35 mouse cellular contexts compared by ENCODE assay signal in genomic region chr8:13430412-13430811, GRCm38 (mm10). TPM values are rescaled to one million over a fixed set of nuclear protein-coding genes. Genes with fewer than 3 reads are reported as not detected.
A peak's percentile ranks its signal among the peaks of the same experiment; 100 is the strongest.
DNase-seq lines count a peak whose midpoint lies in the region; ATAC-seq and TF ChIP-seq lines count a peak whose summit lies in the region.
"Had no signal": no experiment of that assay in that cellular context is flagged by ENCODE, and none has a peak within 500 bp of the region (broad histone marks: within the 10 kb centered on the region; RNA-seq: fewer than 3 reads in every experiment).

No protein-coding gene starts in this region.

- no peak overlapping the region for H3K4me2 ChIP-seq in midbrain, postnatal 0 days (ENCODE audit: low read depth, low read length, poor library complexity, severe bottlenecking)
- no peak overlapping the region for H3K4me2 ChIP-seq in midbrain, embryonic 11.5 days
- H3K4me2 ChIP-seq: forebrain, embryonic 12.5 days; heart, embryonic 11.5 days; hindbrain, embryonic 15.5 days; liver, embryonic 13.5 days; midbrain, embryonic 12.5 days had no signal

- peak overlapping the region; percentile 64 for H3K4me3 ChIP-seq in gastrocnemius, adult 2 months
- no peak overlapping the region for H3K4me3 ChIP-seq in midbrain, postnatal 0 days (ENCODE audit: low read depth, low read length)
- no peak overlapping the region for H3K4me3 ChIP-seq in midbrain, embryonic 11.5 days (ENCODE audit: low read depth, low read length)
- H3K4me3 ChIP-seq in brown adipose tissue, adult 24 weeks (ENCODE audit: insufficient read depth, low read depth, low read length) = peak overlapping the region; percentile 52
- H3K4me3 ChIP-seq: erythroblast, embryonic 14.5 days; forebrain, embryonic 12.5 days; hindbrain, embryonic 15.5 days; layer of hippocampus, adult 2 months; liver, embryonic 13.5 days; midbrain, embryonic 12.5 days had no signal

- no peaks in the 10 kb centered on the region for H3K4me1 ChIP-seq in midbrain, postnatal 0 days (ENCODE audit: insufficient read depth, low read length)
- H3K4me1 ChIP-seq in midbrain, embryonic 11.5 days (ENCODE audit: control insufficient read depth, insufficient read depth, low read length) = peaks cover 1% of the 10 kb centered on the region
- H3K4me1 ChIP-seq in brown adipose tissue, adult 24 weeks (ENCODE audit: control insufficient read depth, insufficient read depth, insufficient read length, low read length) = peaks cover 27% of the 10 kb centered on the region
- H3K4me1 ChIP-seq: liver, embryonic 13.5 days had no signal

- 72% methylated on average over 7 of the region's 7 CpGs for WGBS in midbrain, postnatal 0 days
- 84% methylated on average over 7 of the region's 7 CpGs for WGBS in midbrain, embryonic 11.5 days

- peaks cover 10% of the 10 kb centered on the region for H3K27me3 ChIP-seq in midbrain, postnatal 0 days (ENCODE audit: insufficient read depth, low read length)
- peaks cover 3% of the 10 kb centered on the region; the same call in 1 of the 2 replicates for H3K27me3 ChIP-seq in midbrain, embryonic 11.5 days (ENCODE audit: control insufficient read depth, insufficient read depth, low read length)

- no peaks in the 10 kb centered on the region for H3K36me3 ChIP-seq in midbrain, postnatal 0 days (ENCODE audit: insufficient read depth, low read length)
- no peaks in the 10 kb centered on the region for H3K36me3 ChIP-seq in midbrain, embryonic 11.5 days (ENCODE audit: control insufficient read depth, insufficient read depth, low read length)
- H3K36me3 ChIP-seq: forebrain, embryonic 12.5 days; hindbrain, embryonic 15.5 days; liver, embryonic 13.5 days; midbrain, embryonic 12.5 days had no signal

- TF ChIP-seq CTCF in gastrocnemius, adult 2 months (IDR thresholded peaks at IDR 0.05) = no peak
- no peak for TF ChIP-seq CTCF in midbrain, postnatal 0 days (IDR thresholded peaks at IDR 0.05)

- no peak for ATAC-seq in midbrain, postnatal 0 days (ENCODE audit: low FRiP score)
- no peak for ATAC-seq in midbrain, embryonic 11.5 days (ENCODE audit: low FRiP score)
- ATAC-seq: intestine, embryonic 16.5 days had no signal

- no peaks in the 10 kb centered on the region for H3K9me3 ChIP-seq in midbrain, postnatal 0 days (ENCODE audit: low read length)
- H3K9me3 ChIP-seq in midbrain, embryonic 11.5 days (ENCODE audit: control insufficient read depth, low read length) = no peaks in the 10 kb centered on the region
- H3K9me3 ChIP-seq: forebrain, embryonic 12.5 days; hindbrain, embryonic 15.5 days; liver, embryonic 13.5 days; midbrain, embryonic 12.5 days had no signal

- intact Hi-C loops in gastrocnemius, adult 2 months (cut with DNase I) = no loop called here

- 0 out of 2 replicates have a peak overlapping the region, but pooled peaks have one; percentile 8 for H3K9ac ChIP-seq in midbrain, postnatal 0 days (replicated peaks; ENCODE audit: low read length, poor library complexity, severe bottlenecking)
- no peak overlapping the region for H3K9ac ChIP-seq in midbrain, embryonic 11.5 days (ENCODE audit: low read length)
- H3K9ac ChIP-seq: forebrain, embryonic 12.5 days; hindbrain, embryonic 15.5 days; liver, embryonic 13.5 days; midbrain, embryonic 12.5 days had no signal

- no peak for DNase-seq in gastrocnemius, adult 2 months
- DNase-seq in gastrocnemius, adult 8-10 months (ENCODE audit: low spot score in 2 of 2) = no peak
- DNase-seq in midbrain, postnatal 0 days (ENCODE audit: low spot score) = peak; percentile 63
- DNase-seq in midbrain, embryonic 11.5 days (ENCODE audit: low spot score, missing footprints) = no peak
- no peak for DNase-seq in retina, embryonic 14.5 days (ENCODE audit: low spot score)
- no peak for DNase-seq in cerebellum, postnatal 36 days
- DNase-seq: adrenal gland, postnatal 25 days; cerebellum, adult 11-12 months; gastrocnemius, postnatal 10 days; kidney, adult 9 months; liver, embryonic 13.5 days; lung, adult 2 months; lung, postnatal 14 days; right cerebral cortex, postnatal 14 days had no signal

- peak overlapping the region; percentile 90 for H3K27ac ChIP-seq in gastrocnemius, adult 2 months
- H3K27ac ChIP-seq in midbrain, postnatal 0 days (ENCODE audit: low read depth, low read length) = no peak overlapping the region
- no peak overlapping the region for H3K27ac ChIP-seq in midbrain, embryonic 11.5 days (ENCODE audit: low read depth, low read length)
- peak overlapping the region; percentile 95 for H3K27ac ChIP-seq in brown adipose tissue, adult 24 weeks (replicated peaks; ENCODE audit: low read depth, low read length)
- H3K27ac ChIP-seq: forebrain, embryonic 12.5 days; hindbrain, embryonic 15.5 days; layer of hippocampus, adult 2 months; liver, embryonic 13.5 days; midbrain, embryonic 12.5 days had no signal

RNA-seq across cellular contexts. Expression of gene Tmem255b, which starts 4.6 kb away (rescaled TPM):
- 1 to 10 TPM; 2.6 to 3.1 TPM for total RNA-seq in gastrocnemius, adult 2 months (2021)
- 1 to 10 TPM; 1.3 to 2.5 (median 2.2) TPM for total RNA-seq in gastrocnemius, adult 8-10 months (2022)
- total RNA-seq in midbrain, postnatal 0 days (2014; rRNA removed) = 1.1 and 2.2 TPM in 2 replicates
- 1.6 and 1.8 TPM in 2 replicates for polyA plus RNA-seq in midbrain, postnatal 0 days (2015; fragmentation: Nextera tagmentation; extraction: Ambion mirVana)
- 0.17 and 0.29 TPM in 2 replicates for polyA plus RNA-seq in midbrain, embryonic 11.5 days (2014; fragmentation: Nextera tagmentation; extraction: Ambion mirVana)
- polyA plus RNA-seq in brown adipose tissue, adult 24 weeks (2012; ENCODE audit: insufficient read depth, insufficient read length, missing spikeins) = 1.4 and 1.7 TPM in 2 replicates
- total RNA-seq: common myeloid progenitor, adult 5-6 weeks; granulocyte monocyte progenitor cell, adult 5-6 weeks; megakaryocyte progenitor cell, adult 5-6 weeks; MEL; monocyte, adult 5-6 weeks; neutrophil, adult 5-6 weeks had no signal
- polyA plus RNA-seq: C2C12; erythroblast, embryonic 14.5 days; liver, embryonic 13.5 days; midbrain, embryonic 12.5 days had no signal

RNA-seq across cellular contexts. Expression of gene Grk1, which starts 25.5 kb away (rescaled TPM):
- total RNA-seq in gastrocnemius, adult 2 months (2021) = not detected
- not detected for total RNA-seq in gastrocnemius, adult 8-10 months (2022)
- total RNA-seq in midbrain, postnatal 0 days (2014; rRNA removed) = under 0.01 TPM in 1 of 2 replicates, not detected in the other
- not detected in 2 replicates for polyA plus RNA-seq in midbrain, postnatal 0 days (2015; fragmentation: Nextera tagmentation; extraction: Ambion mirVana)
- polyA plus RNA-seq in midbrain, embryonic 11.5 days (2014; fragmentation: Nextera tagmentation; extraction: Ambion mirVana) = 0.03 and 0.08 TPM in 2 replicates
- not detected in 2 replicates for polyA plus RNA-seq in brown adipose tissue, adult 24 weeks (2012; ENCODE audit: insufficient read depth, insufficient read length, missing spikeins)
- total RNA-seq: adrenal gland, postnatal 25 days; common myeloid progenitor, adult 5-6 weeks; granulocyte monocyte progenitor cell, adult 5-6 weeks; layer of hippocampus, adult 2 months; left cerebral cortex, postnatal 14 days; megakaryocyte progenitor cell, adult 5-6 weeks; monocyte, adult 5-6 weeks; neutrophil, adult 5-6 weeks had no signal
- polyA plus RNA-seq: C2C12; erythroblast, embryonic 14.5 days; heart, postnatal 0 days; hindbrain, embryonic 15.5 days; intestine, embryonic 16.5 days; liver, embryonic 13.5 days; lung, adult 2 months; spleen, adult 2 months had no signal

RNA-seq across cellular contexts. Expression of gene Atp4b, which starts 33.8 kb away (rescaled TPM):
- not detected for total RNA-seq in gastrocnemius, adult 2 months (2021)
- not detected for total RNA-seq in gastrocnemius, adult 8-10 months (2022)
- total RNA-seq in midbrain, postnatal 0 days (2014; rRNA removed) = not detected in 2 replicates
- not detected in 2 replicates for polyA plus RNA-seq in midbrain, postnatal 0 days (2015; fragmentation: Nextera tagmentation; extraction: Ambion mirVana)
- polyA plus RNA-seq in midbrain, embryonic 11.5 days (2014; fragmentation: Nextera tagmentation; extraction: Ambion mirVana) = 0.14 TPM in 1 of 2 replicates, not detected in the other
- polyA plus RNA-seq in brown adipose tissue, adult 24 weeks (2012; ENCODE audit: insufficient read depth, insufficient read length, missing spikeins) = 12.8 and 22.6 TPM in 2 replicates
- total RNA-seq: adrenal gland, postnatal 25 days; common myeloid progenitor, adult 5-6 weeks; gastrocnemius, postnatal 10 days; granulocyte monocyte progenitor cell, adult 5-6 weeks; layer of hippocampus, adult 2 months; left cerebral cortex, postnatal 14 days; monocyte, adult 5-6 weeks; neutrophil, adult 5-6 weeks had no signal
- polyA plus RNA-seq: C2C12; embryonic facial prominence, embryonic 11.5 days; erythroblast, embryonic 14.5 days; forebrain, embryonic 12.5 days; frontal cortex, adult 2 months; heart, embryonic 11.5 days; hindbrain, embryonic 15.5 days; intestine, embryonic 16.5 days; limb, embryonic 14.5 days; liver, embryonic 13.5 days; midbrain, embryonic 12.5 days had no signal

Comparison
In these comparisons a context has a peak if more than half of its experiments do, and no peak if none do; other contexts are left out.
1. H3K27ac ChIP-seq: peak in gastrocnemius, adult 2 months (single experiment) and brown adipose tissue, adult 24 weeks (single experiment); none in midbrain, postnatal 0 days (single experiment) and midbrain, embryonic 11.5 days (single experiment).
2. H3K4me3 ChIP-seq: peak in gastrocnemius, adult 2 months (single experiment) and brown adipose tissue, adult 24 weeks (single experiment); none in midbrain, postnatal 0 days (single experiment) and midbrain, embryonic 11.5 days (single experiment).